Mouse (Mus musculus) inflammation-experienced regulatory T-cells, adult 6 months (primary cell): Measurements from ENCODE around the gene Btf3. TPM values are rescaled to one million over a fixed set of nuclear protein-coding genes. Genes with fewer than 3 reads are reported as not detected.

Experiments used
- ATAC-seq: one replicate; pipeline ENCODE4 v1.8.0; 2017
- polyA plus RNA-seq, 3 experiments: library from polyadenylated mRNA; unstranded; fragments of 100-300 nt; shearing (Covaris generic); gene quantifications; one replicate each; pipeline ENCODE4 v1.2.1; 2017

The Btf3 gene
- polyA plus RNA-seq, 3 experiments from 2014 or later = 694 to 907 (median 874) TPM

- no peak for ATAC-seq
Observed at GRCm38 (mm10) chr13:98275646-98276045, 41.2 kb downstream of the Btf3 start.

- no peak for ATAC-seq
Observed at GRCm38 (mm10) chr13:98274023-98274422, 42.8 kb downstream of the Btf3 start.

GRCm38 (mm10) chr13:98264111-98264510 lies 52.7 kb downstream of the Btf3 start:
- no peak for ATAC-seq

GRCm38 (mm10) chr13:98263458-98263987 lies 53.3 kb downstream of the Btf3 start:
- no peak for ATAC-seq

- ATAC-seq = peak; percentile 93
Observed at GRCm38 (mm10) chr13:98262636-98263457, 54.0 kb downstream of the Btf3 start, which contains the start of the genes Utp15 and Ankra2. Gene Utp15, minus strand, starts transcription at chr13:98263041. Gene Ankra2, plus strand, starts transcription at chr13:98263074.

Other genes starting within 250 kb of the Btf3 start
- gene Arhgef28, start 110.6 kb downstream of the Btf3 start, polyA plus RNA-seq = under 1 TPM in 2 of 3 experiments, not detected in 1; 0.17 to 0.33 TPM
- gene Utp15, start 54.0 kb downstream of the Btf3 start, polyA plus RNA-seq = 10 to 100 TPM; 18.1 to 25.9 (median 24.9) TPM
- gene Ankra2, start 53.9 kb downstream of the Btf3 start, polyA plus RNA-seq = 10 to 100 TPM; 19.4 to 25.6 (median 24.6) TPM
- gene Gm21976, start 37.1 kb downstream of the Btf3 start, polyA plus RNA-seq = not detected
- not detected for gene Foxd1, start 37.2 kb upstream of the Btf3 start, polyA plus RNA-seq
- 1 to 10 TPM in 2 of 3 experiments, not detected in 1; 1.2 to 1.8 TPM for gene Gm10320, start 175.0 kb upstream of the Btf3 start, polyA plus RNA-seq